Mouse (Mus musculus) midbrain, embryonic 15.5 days (tissue): ENCODE data around the gene Txnrd1. TPM values are rescaled to one million over a fixed set of nuclear protein-coding genes. Genes with fewer than 3 reads are reported as not detected.
A peak's percentile ranks its signal among the peaks of the same experiment; 100 is the strongest.

ENCODE experiments used
- ATAC-seq: fragments of 200-750 bp; cut with Nextera tagmentation; replicated peaks from 2 replicates; pipeline ENCODE4 v1.8.0; 2017; ENCODE audit warnings: moderate TSS enrichment
- H3K27ac ChIP-seq: fragments of 300-500 bp; sonication (generic); 2 replicates; pipeline ENCODE4 v1.5.1; 2015; ENCODE audit warnings: mild to moderate bottlenecking, inconsistent platforms
- H3K27me3 ChIP-seq: fragments of 300-500 bp; sonication (generic); replicated peaks from 2 replicates; pipeline ENCODE4 v1.6.1; 2015; ENCODE audit warnings: inconsistent platforms
- H3K36me3 ChIP-seq: fragments of 300-500 bp; sonication (generic); replicated peaks from 2 replicates; pipeline ENCODE4 v1.6.1; 2015; ENCODE audit warnings: inconsistent platforms
- H3K4me1 ChIP-seq: fragments of 300-500 bp; sonication (generic); 2 replicates; pipeline ENCODE4 v1.6.1; 2015; ENCODE audit warnings: inconsistent platforms
- H3K4me2 ChIP-seq: fragments of 300-500 bp; sonication (generic); 2 replicates; pipeline ENCODE4 v1.6.1; 2015; ENCODE audit warnings: inconsistent platforms, mild to moderate bottlenecking, moderate library complexity
- H3K4me3 ChIP-seq: fragments of 300-500 bp; sonication (generic); 2 replicates; pipeline ENCODE4 v1.5.1; 2015; ENCODE audit warnings: mild to moderate bottlenecking, inconsistent platforms
- H3K9ac ChIP-seq: fragments of 300-500 bp; sonication (generic); 2 replicates; pipeline ENCODE4 v1.6.1; 2015; ENCODE audit warnings: mild to moderate bottlenecking, inconsistent platforms
- H3K9me3 ChIP-seq: fragments of 300-500 bp; sonication (generic); 2 replicates; pipeline ENCODE4 v1.6.1; 2016; ENCODE audit warnings: inconsistent platforms
- WGBS: fragments of 180-500 bp; shearing (Covaris S2); methylation state at CpG from one replicate; pipeline ENCODE4 v1.1.7; 2015; ENCODE audit warnings: mixed read lengths; 5-methylcytosine and 5-hydroxymethylcytosine counted together
- polyA plus RNA-seq: library from polyadenylated mRNA; unstranded; fragments of >200 nt; fragmentation: Nextera tagmentation; extraction: Ambion mirVana; gene quantifications from 2 replicates; pipeline ENCODE4 v1.2.1, GENCODE M21; 2015

The Txnrd1 gene
- polyA plus RNA-seq, 1 experiment from 2014 or later = 113 TPM

DNA sequence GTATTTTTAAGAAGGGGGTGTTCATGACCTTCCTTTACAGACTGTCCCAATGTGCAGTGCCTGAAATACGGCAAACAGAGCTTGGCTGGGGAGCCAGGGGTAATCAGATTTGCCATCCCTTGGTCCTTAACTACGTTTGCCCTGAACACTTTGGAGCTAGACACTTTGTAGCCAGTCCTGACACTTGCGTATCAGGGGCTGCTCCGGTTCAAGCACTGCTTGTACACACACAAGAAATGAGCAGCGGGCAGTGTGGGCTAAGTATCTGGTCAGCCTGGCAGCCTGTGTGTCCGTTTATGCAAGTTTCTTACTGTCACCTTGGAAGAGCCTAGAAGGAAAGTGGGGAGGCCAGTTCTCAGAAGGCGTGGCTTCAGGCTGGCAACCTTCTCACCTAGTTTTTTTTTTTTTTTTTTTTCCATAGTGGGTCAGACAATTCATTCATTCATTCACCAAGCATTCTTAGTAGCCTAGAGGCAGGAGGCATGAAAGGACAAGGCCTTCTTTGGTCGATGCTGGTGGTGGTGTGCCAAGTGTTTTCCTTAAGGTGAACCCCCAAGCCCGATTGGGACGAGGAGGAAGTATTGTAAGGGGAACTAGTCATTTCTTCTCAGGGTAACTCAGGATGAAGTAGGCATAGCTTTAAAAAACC is 24.4 kb downstream of the Txnrd1 start:
- Histone ChIP-seq H3K9me3 (no peaks in the 10 kb centered on the region), H3K9ac (no peak overlapping the region), H3K27ac (no peak overlapping the region), H3K27me3 (no peaks in the 10 kb centered on the region), H3K36me3 (no peaks in the 10 kb centered on the region), H3K4me2 (peak overlapping the region; percentile 79), H3K4me3 (peak overlapping the region; percentile 93), H3K4me1 (peaks cover 20% of the 10 kb centered on the region)
- 59% methylated on average over 10 of the region's 10 CpGs for WGBS
- no peak for ATAC-seq

DNA sequence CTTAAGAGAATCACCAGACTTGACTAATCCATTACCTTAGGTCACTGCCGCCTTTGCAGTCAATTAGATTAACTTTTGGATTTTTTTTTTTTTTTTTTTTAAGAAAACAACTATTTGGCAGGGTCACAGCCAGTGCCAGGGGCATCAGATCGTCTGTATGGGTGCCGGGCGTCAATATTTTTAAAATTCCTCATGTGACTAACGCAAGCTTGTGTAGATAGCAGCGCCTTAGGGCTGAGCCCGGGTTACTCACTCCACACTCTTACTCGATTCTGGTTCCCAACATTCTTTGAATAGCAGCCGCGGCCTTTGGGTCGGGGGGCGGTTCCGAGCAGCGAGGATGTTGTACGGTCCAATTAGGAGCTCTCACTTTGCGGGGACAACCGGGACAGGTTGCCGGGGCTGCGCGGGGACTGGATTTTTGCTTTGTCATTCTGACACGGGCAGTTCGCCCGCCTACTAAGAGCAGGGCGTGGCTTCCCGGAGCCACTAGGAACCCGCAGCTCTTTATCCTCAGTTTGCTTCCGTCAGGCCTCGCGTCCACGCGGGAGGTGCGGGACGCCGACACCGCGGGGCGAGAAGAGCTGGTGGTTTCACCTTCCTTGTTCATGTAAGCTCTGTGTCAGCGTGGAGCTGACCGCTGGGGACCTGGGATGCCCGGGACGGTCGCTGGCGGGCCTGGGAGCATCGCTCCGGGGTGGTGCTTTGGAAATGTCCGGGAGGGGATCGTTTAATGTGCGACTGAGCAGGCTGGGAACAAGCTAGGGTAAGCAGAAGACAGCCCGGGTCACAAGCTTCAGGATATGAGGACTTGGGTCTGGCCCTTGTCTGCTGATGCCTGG is 25.2 kb downstream of the Txnrd1 start:
- under 1% methylated on average over 49 of the region's 49 CpGs for WGBS
- H3K27ac ChIP-seq = peak overlapping the region; percentile 93
- ATAC-seq = peak; percentile 87

DNA sequence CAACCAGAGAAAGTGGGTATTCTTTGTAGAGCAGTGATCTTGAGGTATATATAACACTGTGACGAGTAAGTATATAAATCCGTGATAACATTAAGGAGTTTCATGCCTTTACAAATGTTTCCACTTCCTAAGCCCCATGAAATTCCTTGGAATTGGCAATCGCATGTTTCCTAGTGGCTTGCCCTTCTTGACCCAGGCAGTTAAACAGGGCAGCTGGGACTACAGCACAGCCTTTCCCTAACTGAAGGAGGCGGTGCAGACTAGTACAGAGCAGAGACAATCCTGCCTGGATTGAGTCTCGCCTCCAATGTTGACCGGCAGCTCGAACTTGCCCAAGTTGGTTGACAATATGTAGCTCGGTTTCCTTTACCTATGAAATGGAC is 25.8 kb downstream of the Txnrd1 start:
- peak overlapping the region; percentile 93 for H3K27ac ChIP-seq
- no peaks in the 10 kb centered on the region for H3K9me3 ChIP-seq
- H3K4me2 ChIP-seq = peak overlapping the region; percentile 79
- ATAC-seq = peak; percentile 79
- no peaks in the 10 kb centered on the region for H3K36me3 ChIP-seq
- WGBS = 0% methylated on average over 8 of the region's 8 CpGs
- H3K9ac ChIP-seq = peak overlapping the region; percentile 91
- peak overlapping the region; percentile 93 for H3K4me3 ChIP-seq
- no peaks in the 10 kb centered on the region for H3K27me3 ChIP-seq
- peaks cover 31% of the 10 kb centered on the region for H3K4me1 ChIP-seq

More for the DNA sequence above, 25.2 kb downstream of the Txnrd1 start:
- H3K9ac ChIP-seq = peak overlapping the region; percentile 91
- H3K4me2 ChIP-seq = peak overlapping the region; percentile 79
- peak overlapping the region; percentile 93 for H3K4me3 ChIP-seq
- H3K4me1 ChIP-seq = peaks cover 27% of the 10 kb centered on the region
- no peaks in the 10 kb centered on the region for H3K27me3 ChIP-seq
- no peaks in the 10 kb centered on the region for H3K36me3 ChIP-seq
- H3K9me3 ChIP-seq = no peaks in the 10 kb centered on the region

DNA sequence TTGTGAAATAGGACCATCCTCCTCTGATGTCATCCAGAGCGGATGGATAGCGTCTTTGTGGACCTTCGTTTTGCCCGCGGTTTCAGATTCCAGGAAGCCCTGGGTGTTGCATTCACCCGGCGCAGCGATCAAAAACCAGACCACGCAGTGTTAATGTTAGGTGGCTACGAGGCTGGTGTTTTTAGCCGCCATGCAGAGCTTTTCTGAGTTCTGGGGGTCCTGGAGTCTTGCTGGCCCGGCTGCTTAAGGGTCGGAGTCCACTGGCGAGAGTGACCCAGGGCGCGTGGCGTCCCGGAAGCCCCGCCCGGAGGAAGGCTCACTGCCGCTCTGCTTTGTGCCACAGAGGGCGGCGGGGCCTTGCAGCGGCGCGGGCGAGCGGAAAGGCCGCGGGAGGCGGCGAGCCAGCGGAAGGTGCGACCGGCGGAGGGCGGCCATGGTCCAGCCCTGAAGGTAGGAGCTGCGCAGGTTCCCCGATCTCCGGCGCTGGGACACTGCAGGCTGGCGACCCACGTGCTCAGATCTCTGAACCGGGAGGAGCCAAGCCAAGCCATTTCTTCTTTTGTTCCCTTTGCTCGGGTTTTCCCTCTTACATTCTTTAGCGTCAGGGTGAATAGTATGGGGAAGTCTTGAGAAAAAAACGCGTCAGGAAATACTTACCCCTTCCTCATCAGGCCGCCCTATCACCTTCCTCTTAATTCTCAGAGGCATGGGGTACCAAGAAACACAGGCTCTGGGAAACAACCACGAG is 26.6 kb downstream of the Txnrd1 start:
- peaks cover 31% of the 10 kb centered on the region for H3K4me1 ChIP-seq
- H3K27me3 ChIP-seq = no peaks in the 10 kb centered on the region
- under 1% methylated on average over 50 of the region's 50 CpGs for WGBS
- peak; percentile 69 for ATAC-seq
- H3K9ac ChIP-seq = peak overlapping the region; percentile 91
- peak overlapping the region; percentile 93 for H3K27ac ChIP-seq
- H3K36me3 ChIP-seq = no peaks in the 10 kb centered on the region
- peak overlapping the region; percentile 93 for H3K4me3 ChIP-seq
- H3K9me3 ChIP-seq = no peaks in the 10 kb centered on the region
- H3K4me2 ChIP-seq = peak overlapping the region; percentile 79

DNA sequence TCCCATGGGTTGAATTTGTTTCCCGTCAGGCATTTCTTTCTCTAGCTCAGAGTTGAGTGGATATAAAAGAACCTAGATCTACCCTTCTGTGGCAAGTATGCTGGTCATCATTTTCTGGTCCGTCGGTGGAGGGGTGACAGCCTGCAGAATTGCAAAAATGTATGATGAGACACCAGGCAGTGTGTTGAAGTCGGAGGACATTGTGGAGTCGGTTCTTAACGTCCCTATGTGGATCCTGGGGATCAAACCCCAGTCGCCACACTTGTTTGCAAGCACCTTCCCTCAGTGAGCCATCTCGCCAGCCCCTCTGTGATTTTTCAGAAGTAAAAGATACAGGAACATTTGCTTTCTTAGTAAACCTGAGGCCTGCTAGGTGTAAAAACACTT is 27.2 kb downstream of the Txnrd1 start:
- H3K27ac ChIP-seq = peak overlapping the region; percentile 93
- no peaks in the 10 kb centered on the region for H3K27me3 ChIP-seq
- H3K4me3 ChIP-seq = peak overlapping the region; percentile 93
- H3K36me3 ChIP-seq = no peaks in the 10 kb centered on the region
- peak overlapping the region; percentile 91 for H3K9ac ChIP-seq
- peaks cover 33% of the 10 kb centered on the region for H3K4me1 ChIP-seq
- H3K4me2 ChIP-seq = peak overlapping the region; percentile 79
- WGBS = 2% methylated on average over 8 of the region's 8 CpGs
- H3K9me3 ChIP-seq = no peaks in the 10 kb centered on the region
- no peak for ATAC-seq

DNA sequence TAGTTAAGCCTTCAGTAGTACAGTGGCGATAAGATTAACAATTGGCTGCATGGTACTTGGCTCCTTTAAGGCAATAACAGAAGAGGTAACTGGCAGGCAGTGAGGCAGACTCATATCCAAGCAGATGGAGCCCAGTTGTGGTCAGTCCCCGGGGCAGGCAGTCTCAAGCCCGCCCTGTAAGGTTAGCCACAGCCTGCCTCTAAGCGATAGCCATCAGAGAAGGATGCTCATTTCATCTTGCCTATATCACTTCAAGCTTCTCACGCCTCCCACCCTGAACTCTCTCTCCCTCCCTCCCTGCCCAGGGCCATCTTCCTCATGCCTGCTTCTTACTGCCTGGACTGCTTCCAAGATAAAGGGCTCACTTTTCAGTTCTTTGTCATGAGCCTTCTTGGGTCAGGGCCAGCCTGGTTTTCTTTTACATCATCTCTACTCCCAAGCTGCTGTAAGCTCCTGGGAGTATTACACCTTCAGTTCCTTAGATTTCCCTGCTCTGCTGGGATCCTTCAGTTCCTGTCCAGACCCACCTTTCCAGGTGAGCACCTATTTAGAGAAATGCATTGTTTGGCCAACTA is 29.4 kb downstream of the Txnrd1 start:
- peak overlapping the region; percentile 18; the same call in 1 of the 2 replicates for H3K4me2 ChIP-seq
- H3K27me3 ChIP-seq = no peaks in the 10 kb centered on the region
- no peak overlapping the region for H3K27ac ChIP-seq
- H3K4me3 ChIP-seq = no peak overlapping the region
- peaks cover 39% of the 10 kb centered on the region for H3K4me1 ChIP-seq
- H3K9ac ChIP-seq = no peak overlapping the region
- no peaks in the 10 kb centered on the region for H3K36me3 ChIP-seq
- 66% methylated on average over 5 of the region's 5 CpGs for WGBS
- H3K9me3 ChIP-seq = no peaks in the 10 kb centered on the region
- ATAC-seq = no peak

DNA sequence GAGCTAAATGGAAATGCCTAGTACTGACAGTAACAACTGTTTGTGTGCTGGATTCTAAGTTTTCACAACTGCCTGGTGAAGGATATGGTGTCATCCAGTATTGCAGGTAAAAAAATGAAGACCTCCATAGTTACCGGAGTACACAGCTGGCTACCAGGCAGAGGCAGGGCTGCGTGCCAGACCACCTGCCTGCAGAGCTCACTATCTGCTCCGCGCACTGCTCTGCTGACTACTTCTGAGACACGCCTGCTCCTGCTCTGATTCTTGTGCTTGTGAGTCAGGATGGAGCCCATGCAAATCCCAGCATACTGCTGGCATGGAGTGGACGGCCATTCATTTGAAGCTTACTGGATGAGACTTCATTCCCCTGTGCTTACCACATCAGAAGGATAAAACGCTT is 30.1 kb downstream of the Txnrd1 start:
- Histone ChIP-seq H3K27me3 (no peaks in the 10 kb centered on the region), H3K4me1 (peaks cover 39% of the 10 kb centered on the region), H3K4me3 (no peak overlapping the region), H3K9me3 (no peaks in the 10 kb centered on the region), H3K9ac (no peak overlapping the region), H3K36me3 (no peaks in the 10 kb centered on the region), H3K27ac (no peak overlapping the region), H3K4me2 (no peak overlapping the region)
- WGBS = 81% methylated on average over 7 of the region's 7 CpGs
- no peak for ATAC-seq

DNA sequence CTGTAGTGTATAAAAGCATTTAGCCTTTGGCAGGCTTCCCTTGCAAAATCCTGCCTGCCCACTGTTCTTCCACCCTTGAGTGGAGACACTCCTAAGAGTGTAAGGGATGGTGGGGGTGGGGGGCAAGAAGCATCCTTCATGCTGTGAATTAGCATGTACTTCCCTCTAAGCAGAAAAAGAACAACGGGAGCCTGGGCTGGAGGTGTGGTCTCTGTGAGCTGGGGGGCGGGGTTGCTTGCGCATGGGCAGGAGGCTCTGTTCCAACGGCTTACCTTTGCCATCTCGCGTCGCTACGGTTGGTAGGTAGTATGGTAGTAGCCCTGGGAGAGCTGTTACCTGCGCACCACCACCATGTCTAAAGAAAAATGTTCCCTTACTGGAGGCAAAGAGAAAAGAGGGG is 32.6 kb downstream of the Txnrd1 start, which contains the start of gene Eid3:
TSS of gene Eid3 (plus strand) at position 271 of the 400 bp plus-strand sequence.
- Histone ChIP-seq H3K4me1 (peaks cover 37% of the 10 kb centered on the region), H3K27me3 (no peaks in the 10 kb centered on the region), H3K4me2 (peak within 1 kb of the TSS; percentile 1; the same call in 1 of the 2 replicates), H3K4me3 (no peak within 1 kb of the TSS), H3K36me3 (no peaks in the 10 kb centered on the region), H3K27ac (no peak within 1 kb of the TSS), H3K9me3 (no peaks in the 10 kb centered on the region), H3K9ac (no peak within 1 kb of the TSS)
- ATAC-seq = no peak; the same call in 1 of the 2 replicates
- 53% methylated on average over 9 of the region's 9 CpGs for WGBS

DNA sequence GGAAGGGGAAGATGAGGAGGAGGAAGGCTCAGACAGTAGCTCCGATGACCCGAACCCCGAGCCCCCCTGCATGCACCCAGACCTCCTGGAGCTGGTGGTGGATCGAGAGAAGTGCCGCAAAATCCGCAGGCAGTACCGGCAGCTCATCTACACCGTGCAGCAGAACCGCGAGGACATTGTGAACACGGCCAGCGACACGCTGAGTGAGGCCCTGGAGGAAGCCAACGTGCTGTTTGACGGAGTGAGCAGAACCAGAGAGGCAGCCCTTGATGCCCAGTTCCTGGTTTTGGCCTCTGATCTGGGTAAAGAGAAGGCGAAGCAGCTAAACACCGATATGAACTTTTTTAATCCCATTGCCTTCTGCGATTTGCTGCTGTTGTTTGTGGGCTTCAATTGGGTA is 33.1 kb downstream of the Txnrd1 start:
- H3K27me3 ChIP-seq = no peaks in the 10 kb centered on the region
- H3K9ac ChIP-seq = no peak overlapping the region
- no peak overlapping the region for H3K4me3 ChIP-seq
- 76% methylated on average over 18 of the region's 18 CpGs for WGBS
- peak overlapping the region; percentile 1; the same call in 1 of the 2 replicates for H3K4me2 ChIP-seq
- no peaks in the 10 kb centered on the region for H3K36me3 ChIP-seq
- no peaks in the 10 kb centered on the region for H3K9me3 ChIP-seq
- peaks cover 33% of the 10 kb centered on the region for H3K4me1 ChIP-seq
- H3K27ac ChIP-seq = no peak overlapping the region
- no peak for ATAC-seq

DNA sequence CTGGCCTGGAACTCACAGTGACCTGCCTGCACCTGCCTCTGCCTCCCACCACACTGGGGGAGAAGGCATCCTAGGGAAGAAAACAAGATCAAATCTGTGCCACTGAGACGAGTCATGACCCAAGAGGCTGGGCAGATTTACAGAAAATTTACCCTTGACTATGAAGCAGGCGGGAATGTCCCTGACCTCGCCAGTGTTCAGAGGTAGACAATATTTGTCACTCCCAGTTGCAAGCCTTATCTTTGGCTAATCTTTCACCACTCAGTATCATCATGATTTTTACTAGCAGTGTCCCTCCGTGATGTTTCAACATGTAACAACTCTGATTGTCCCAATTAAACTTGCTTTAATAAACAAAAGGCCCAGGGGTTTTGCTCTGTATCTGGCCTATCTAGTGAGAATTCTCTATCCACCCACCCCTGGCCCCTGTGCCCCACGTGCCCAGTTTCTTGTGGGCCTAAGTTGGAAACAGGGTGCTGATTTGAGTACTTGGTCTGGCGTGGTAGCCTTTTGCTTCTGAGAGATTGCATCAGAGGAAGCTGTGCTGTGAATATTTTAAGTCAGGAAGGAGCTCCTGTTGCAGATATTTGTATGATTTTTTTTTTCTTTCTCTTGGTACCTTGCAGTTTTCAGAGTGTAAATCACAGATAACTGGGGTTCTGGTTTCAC is 34.8 kb downstream of the Txnrd1 start:
- H3K27ac ChIP-seq = no peak overlapping the region
- WGBS = 86% methylated on average over 6 of the region's 6 CpGs

DNA sequence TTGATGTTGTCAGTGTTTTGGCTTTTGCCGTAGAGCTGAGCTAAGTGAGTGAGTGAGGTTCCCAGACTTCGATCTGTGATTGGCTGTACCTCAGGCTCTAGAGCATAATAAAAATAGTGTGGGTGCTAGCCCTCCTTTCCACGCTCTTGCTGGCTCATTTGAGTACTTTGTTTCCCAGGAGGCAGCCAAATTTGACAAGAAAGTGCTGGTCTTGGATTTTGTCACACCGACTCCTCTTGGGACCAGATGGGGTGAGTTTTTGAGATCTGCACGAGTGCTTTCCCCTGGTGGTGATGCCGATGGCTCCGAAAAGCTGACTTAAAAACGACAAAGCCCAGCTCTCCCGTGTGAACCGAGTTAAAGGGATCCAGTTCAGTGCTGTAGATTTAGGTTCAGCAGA is 41.7 kb downstream of the Txnrd1 start:
- no peak overlapping the region for H3K9ac ChIP-seq
- no peak overlapping the region for H3K4me3 ChIP-seq
- no peak for ATAC-seq
- no peaks in the 10 kb centered on the region for H3K9me3 ChIP-seq
- peaks cover 3% of the 10 kb centered on the region for H3K4me1 ChIP-seq
- H3K36me3 ChIP-seq = peaks cover 50% of the 10 kb centered on the region
- WGBS = 93% methylated on average over 10 of the region's 10 CpGs
- H3K4me2 ChIP-seq = no peak overlapping the region
- H3K27ac ChIP-seq = no peak overlapping the region
- H3K27me3 ChIP-seq = no peaks in the 10 kb centered on the region

More for the DNA sequence above, 34.8 kb downstream of the Txnrd1 start:
- Histone ChIP-seq H3K4me1 (peaks cover 18% of the 10 kb centered on the region), H3K9me3 (no peaks in the 10 kb centered on the region), H3K4me3 (no peak overlapping the region), H3K27me3 (no peaks in the 10 kb centered on the region), H3K9ac (no peak overlapping the region), H3K36me3 (no peaks in the 10 kb centered on the region), H3K4me2 (no peak overlapping the region)
- no peak for ATAC-seq
